Mouse (Mus musculus) embryonic facial prominence, embryonic 12.5 days (tissue): ENCODE data around the gene Dynll1. TPM values are rescaled to one million over a fixed set of nuclear protein-coding genes. Genes with fewer than 3 reads are reported as not detected.
"Not testable (repeated sequence)": the region's sequence is repeated elsewhere in the genome, so short reads cannot be mapped to it uniquely, and the experiment has no call there.

ENCODE experiments used
- ATAC-seq: fragments of 200-750 bp; cut with Nextera tagmentation; 2 replicates; pipeline ENCODE4 v1.8.0; 2017; ENCODE audit not compliant: insufficient number of reproducible peaks, insufficient read depth, low FRiP score, low TSS enrichment
- H3K27ac ChIP-seq: fragments of 300-500 bp; sonication (generic); 2 replicates; pipeline ENCODE4 v1.5.1; 2016; ENCODE audit warnings: mild to moderate bottlenecking
- H3K27me3 ChIP-seq: fragments of 300-500 bp; sonication (generic); 2 replicates; pipeline ENCODE4 v1.6.1; 2016; ENCODE audit warnings: mild to moderate bottlenecking, moderate library complexity
- H3K36me3 ChIP-seq: fragments of 300-500 bp; sonication (generic); 2 replicates; pipeline ENCODE4 v1.6.1; 2016; ENCODE audit warnings: mild to moderate bottlenecking
- H3K4me1 ChIP-seq: fragments of 300-500 bp; sonication (generic); 2 replicates; pipeline ENCODE4 v1.6.1; 2016
- H3K4me2 ChIP-seq: fragments of 300-500 bp; sonication (generic); replicated peaks from 2 replicates; pipeline ENCODE4 v1.6.1; 2016; ENCODE audit warnings: mild to moderate bottlenecking, moderate library complexity
- H3K4me3 ChIP-seq: fragments of 300-500 bp; sonication (generic); 2 replicates; pipeline ENCODE4 v1.5.1; 2016; ENCODE audit warnings: mild to moderate bottlenecking
- H3K9ac ChIP-seq: fragments of 300-500 bp; sonication (generic); 2 replicates; pipeline ENCODE4 v1.6.1; 2016; ENCODE audit warnings: mild to moderate bottlenecking, moderate library complexity
- H3K9me3 ChIP-seq: fragments of 300-500 bp; sonication (generic); 2 replicates; pipeline ENCODE4 v1.6.1; 2016; ENCODE audit warnings: mild to moderate bottlenecking, moderate library complexity
- WGBS: fragments of 180-500 bp; shearing (Covaris S2); methylation state at CpG from one replicate; pipeline ENCODE4 v1.1.7; 2016; 5-methylcytosine and 5-hydroxymethylcytosine counted together
- polyA plus RNA-seq: library from polyadenylated mRNA; unstranded; fragments of >200 nt; fragmentation: Nextera tagmentation; extraction: Ambion mirVana; gene quantifications from 2 replicates; pipeline ENCODE4 v1.2.1, GENCODE M21; 2016

The Dynll1 gene
- polyA plus RNA-seq, 1 experiment from 2014 or later, result 1,589 TPM

GRCm38 (mm10) chr5:115326875-115327609, 26.2 kb upstream of the Dynll1 start, which contains the start of gene Srsf9:
Srsf9 (plus strand) TSS chr5:115327177.
- Histone ChIP-seq H3K9ac (peak within 1 kb of the TSS; percentile 94), H3K4me2 (peak within 1 kb of the TSS; percentile 61), H3K9me3 (no peaks in the 10 kb centered on the region), H3K27ac (peak within 1 kb of the TSS; percentile 91), H3K4me3 (peak within 1 kb of the TSS; percentile 87), H3K27me3 (no peaks in the 10 kb centered on the region), H3K36me3 (peaks cover 29% of the 10 kb centered on the region), H3K4me1 (peaks cover 21% of the 10 kb centered on the region)
- peak; percentile 84 for ATAC-seq
- under 1% methylated on average over 76 of the region's 97 CpGs for WGBS

- Histone ChIP-seq H3K27ac (peak overlapping the region; percentile 91), H3K27me3 (no peaks in the 10 kb centered on the region), H3K36me3 (peaks cover 22% of the 10 kb centered on the region), H3K9me3 (no peaks in the 10 kb centered on the region), H3K4me2 (peak overlapping the region; percentile 61), H3K9ac (peak overlapping the region; percentile 94), H3K4me3 (peak overlapping the region; percentile 87), H3K4me1 (peaks cover 21% of the 10 kb centered on the region)
- WGBS, result 27% methylated on average over 11 of the region's 11 CpGs
- ATAC-seq, result 0 out of 2 replicates have a peak, but pooled peaks have one; percentile 13
Measured at GRCm38 (mm10) chr5:115326256-115326831, 25.5 kb upstream of the Dynll1 start.

GRCm38 (mm10) chr5:115319004-115319940, 18.5 kb upstream of the Dynll1 start:
- H3K4me1 ChIP-seq, result peaks cover 35% of the 10 kb centered on the region
- peak; percentile 30; the same call in 1 of the 2 replicates for ATAC-seq
- H3K4me2 ChIP-seq, result peak overlapping the region; percentile 76
- WGBS, result under 1% methylated on average over 22 of the region's 22 CpGs
- H3K27me3 ChIP-seq, result no peaks in the 10 kb centered on the region
- no peaks in the 10 kb centered on the region for H3K9me3 ChIP-seq
- H3K27ac ChIP-seq, result peak overlapping the region; percentile 77
- peak overlapping the region; percentile 52 for H3K9ac ChIP-seq
- H3K4me3 ChIP-seq, result peak overlapping the region; percentile 32
- H3K36me3 ChIP-seq, result no peaks in the 10 kb centered on the region

- under 1% methylated on average over 10 of the region's 10 CpGs for WGBS
- H3K4me1 ChIP-seq, result peaks cover 44% of the 10 kb centered on the region
- H3K36me3 ChIP-seq, result no peaks in the 10 kb centered on the region
- 0 out of 2 replicates have a peak overlapping the region, but pooled peaks have one; percentile 1 for H3K4me3 ChIP-seq
- no peaks in the 10 kb centered on the region for H3K9me3 ChIP-seq
- ATAC-seq, result peak; percentile 55
- H3K27me3 ChIP-seq, result no peaks in the 10 kb centered on the region
- peak overlapping the region; percentile 37 for H3K4me2 ChIP-seq
- H3K27ac ChIP-seq, result peak overlapping the region; percentile 95
- no peak overlapping the region for H3K9ac ChIP-seq
Measured at GRCm38 (mm10) chr5:115317645-115318328, 17.0 kb upstream of the Dynll1 start.

GRCm38 (mm10) chr5:115316968-115317644, 16.3 kb upstream of the Dynll1 start:
- H3K36me3 ChIP-seq, result no peaks in the 10 kb centered on the region
- H3K27ac ChIP-seq, result peak overlapping the region; percentile 95
- peaks cover 45% of the 10 kb centered on the region for H3K4me1 ChIP-seq
- H3K27me3 ChIP-seq, result no peaks in the 10 kb centered on the region
- H3K9ac ChIP-seq, result peak overlapping the region; percentile 58
- WGBS, result 3% methylated on average over 14 of the region's 14 CpGs
- peak; percentile 54; the same call in 1 of the 2 replicates for ATAC-seq
- H3K4me3 ChIP-seq, result 0 out of 2 replicates have a peak overlapping the region, but pooled peaks have one; percentile 1
- H3K9me3 ChIP-seq, result no peaks in the 10 kb centered on the region
- peak overlapping the region; percentile 37 for H3K4me2 ChIP-seq

GRCm38 (mm10) chr5:115313668-115313943, 12.8 kb upstream of the Dynll1 start:
- ATAC-seq, result no peak
- H3K9me3 ChIP-seq, result no peaks in the 10 kb centered on the region
- H3K4me1 ChIP-seq, result peaks cover 35% of the 10 kb centered on the region
- no peak overlapping the region for H3K4me3 ChIP-seq
- no peak overlapping the region for H3K4me2 ChIP-seq
- no peak overlapping the region for H3K9ac ChIP-seq
- no peaks in the 10 kb centered on the region for H3K36me3 ChIP-seq
- H3K27me3 ChIP-seq, result no peaks in the 10 kb centered on the region
- no peak overlapping the region for H3K27ac ChIP-seq
- WGBS, result 29% methylated on average over 5 of the region's 5 CpGs

- no peak for ATAC-seq
- H3K27ac ChIP-seq, result no peak overlapping the region
- 65% methylated on average over 10 of the region's 10 CpGs for WGBS
Measured at GRCm38 (mm10) chr5:115312816-115313667, 12.2 kb upstream of the Dynll1 start.

GRCm38 (mm10) chr5:115312354-115312753, 11.6 kb upstream of the Dynll1 start:
- H3K4me1 ChIP-seq, result peaks cover 22% of the 10 kb centered on the region
- ATAC-seq, result no peak
- WGBS, result 80% methylated on average over 4 of the region's 4 CpGs

More at GRCm38 (mm10) chr5:115312816-115313667, 12.2 kb upstream of the Dynll1 start:
- Histone ChIP-seq H3K9ac (no peak overlapping the region), H3K4me2 (no peak overlapping the region), H3K4me3 (no peak overlapping the region), H3K27me3 (no peaks in the 10 kb centered on the region), H3K9me3 (no peaks in the 10 kb centered on the region), H3K4me1 (peaks cover 29% of the 10 kb centered on the region), H3K36me3 (no peaks in the 10 kb centered on the region)

GRCm38 (mm10) chr5:115302190-115302589, 1.4 kb upstream of the Dynll1 start:
- H3K4me3 ChIP-seq, H3K9ac ChIP-seq, H3K27me3 ChIP-seq, H3K9me3 ChIP-seq, H3K27ac ChIP-seq, ATAC-seq: not testable (repeated sequence)
- peaks cover 19% of the 10 kb centered on the region for H3K36me3 ChIP-seq
- peaks cover 22% of the 10 kb centered on the region for H3K4me1 ChIP-seq
- WGBS, result 82% methylated on average over 7 of the region's 7 CpGs
- H3K4me2 ChIP-seq, result peak overlapping the region; percentile 74; the same call in 1 of the 2 replicates

More at GRCm38 (mm10) chr5:115312354-115312753, 11.6 kb upstream of the Dynll1 start:
- Histone ChIP-seq H3K9ac (no peak overlapping the region), H3K27ac (no peak overlapping the region), H3K4me3 (no peak overlapping the region), H3K27me3 (no peaks in the 10 kb centered on the region), H3K9me3 (no peaks in the 10 kb centered on the region), H3K4me2 (no peak overlapping the region), H3K36me3 (no peaks in the 10 kb centered on the region)

- peak overlapping the region; percentile 72 for H3K27ac ChIP-seq
- H3K36me3 ChIP-seq, result peaks cover 24% of the 10 kb centered on the region
- H3K4me2 ChIP-seq, result peak overlapping the region; percentile 74
- peak overlapping the region; percentile 62 for H3K9ac ChIP-seq
- H3K4me3 ChIP-seq, result peak overlapping the region; percentile 96
- ATAC-seq, result no peak
- H3K9me3 ChIP-seq, result no peaks in the 10 kb centered on the region
- no peaks in the 10 kb centered on the region for H3K27me3 ChIP-seq
- 24% methylated on average over 13 of the region's 13 CpGs for WGBS
- H3K4me1 ChIP-seq, result peaks cover 22% of the 10 kb centered on the region
Measured at GRCm38 (mm10) chr5:115301615-115302014, 816 bp upstream of the Dynll1 start.
